Mouse (Mus musculus) layer of hippocampus, adult 9-11 months (tissue): ENCODE data around the gene Dars2.
A peak's percentile ranks its signal among the peaks of the same experiment; 100 is the strongest.

Experiments
- DNase-seq: peaks from one replicate; pipeline ENCODE4 v3.0.0; 2022

Gene Dars2

DNA sequence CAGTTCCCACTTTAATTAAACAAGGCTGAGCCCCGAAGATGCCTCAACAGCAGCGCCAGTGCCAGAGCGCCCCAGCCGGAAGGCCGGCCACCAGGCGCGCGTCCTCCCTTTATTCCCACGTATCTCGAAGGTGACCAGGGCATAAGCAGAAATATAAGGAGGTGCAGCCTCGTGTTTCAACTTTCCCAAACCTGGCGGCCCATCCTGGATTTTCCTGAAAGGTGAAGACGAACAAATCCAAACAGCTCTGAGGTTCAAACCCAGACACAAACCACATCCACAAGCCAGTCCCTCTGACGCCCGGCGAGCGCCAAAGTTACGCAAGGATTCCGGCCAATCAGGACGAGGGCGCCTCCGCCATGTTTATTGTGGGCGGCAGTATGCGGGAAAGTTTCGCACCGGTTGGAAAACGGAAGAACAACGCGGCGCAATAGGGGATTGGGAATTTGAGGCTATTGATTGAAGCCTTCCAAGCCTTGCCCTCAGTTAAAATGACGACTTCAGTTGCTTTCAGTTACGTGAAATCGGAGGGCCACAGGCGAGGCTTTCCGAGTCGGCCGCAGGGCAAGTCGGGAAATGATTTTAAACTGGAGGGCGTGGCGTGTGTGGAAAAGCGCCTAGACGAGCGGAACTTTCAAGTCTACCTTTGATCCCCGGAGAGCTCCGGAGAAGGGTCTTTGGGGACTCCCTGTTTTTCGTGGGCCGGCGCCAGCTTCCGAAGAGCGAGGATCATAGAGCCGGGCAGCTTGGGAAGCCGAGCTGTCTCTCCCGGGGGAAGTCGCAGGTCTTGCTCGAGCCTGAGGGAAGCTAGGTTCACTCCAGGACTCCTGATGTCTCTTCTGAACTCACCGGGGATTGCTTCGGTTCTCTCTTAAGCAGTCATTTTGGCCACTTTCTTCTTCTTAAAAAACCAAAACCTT is at the start of gene Dars2, which contains the start of gene Cenpl:
Dars2 (minus strand) TSS at position 307 of the 920 bp plus-strand sequence.
Cenpl (plus strand) TSS at position 362 of the 920 bp plus-strand sequence.
- DNase-seq = peak; percentile 97

DNA sequence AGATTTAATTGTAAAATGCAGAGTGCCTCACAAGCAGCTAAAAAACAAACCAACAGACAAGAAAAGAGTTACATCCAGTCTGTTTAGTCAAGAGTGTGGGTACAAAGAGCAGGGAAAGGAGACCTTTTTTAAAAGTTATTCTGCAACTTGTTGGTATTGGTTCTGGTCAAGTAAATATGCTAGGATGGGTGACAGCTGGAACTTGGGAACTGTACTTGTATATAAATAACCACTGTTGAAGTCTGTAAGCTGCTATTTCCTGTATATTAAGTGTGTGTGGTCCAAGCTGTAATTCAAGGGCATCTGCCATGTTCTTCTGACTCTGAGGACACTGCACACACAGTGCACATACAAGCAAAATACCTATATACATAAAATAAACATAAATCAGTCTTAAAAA is 44.1 kb upstream of the Dars2 start:
- no peak for DNase-seq

DNA sequence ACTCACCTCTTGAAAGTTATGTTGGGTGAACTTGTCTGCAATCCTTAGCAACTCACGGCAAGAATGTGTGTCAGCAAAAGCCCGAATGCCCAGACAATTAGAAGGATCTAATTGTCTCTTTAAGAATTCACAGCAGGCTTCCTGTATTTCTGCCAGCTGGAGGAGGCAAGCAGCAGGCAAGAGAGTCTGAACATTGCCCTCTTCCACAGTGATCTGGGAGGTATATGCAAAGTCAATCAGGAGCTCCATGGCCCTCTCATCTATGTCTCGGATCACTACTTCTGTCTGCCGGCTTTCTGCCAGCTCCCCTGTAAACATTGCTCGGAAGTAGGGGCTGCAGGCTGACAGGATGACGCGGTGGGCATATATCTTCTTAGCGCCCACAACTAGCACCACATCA is 38.8 kb upstream of the Dars2 start:
- DNase-seq = no peak

- no peak for DNase-seq
Observed at GRCm38 (mm10) chr1:161103842-161104241, 33.4 kb upstream of the Dars2 start.

GRCm38 (mm10) chr1:161099721-161100405 is 29.4 kb upstream of the Dars2 start:
- DNase-seq = no peak

DNA sequence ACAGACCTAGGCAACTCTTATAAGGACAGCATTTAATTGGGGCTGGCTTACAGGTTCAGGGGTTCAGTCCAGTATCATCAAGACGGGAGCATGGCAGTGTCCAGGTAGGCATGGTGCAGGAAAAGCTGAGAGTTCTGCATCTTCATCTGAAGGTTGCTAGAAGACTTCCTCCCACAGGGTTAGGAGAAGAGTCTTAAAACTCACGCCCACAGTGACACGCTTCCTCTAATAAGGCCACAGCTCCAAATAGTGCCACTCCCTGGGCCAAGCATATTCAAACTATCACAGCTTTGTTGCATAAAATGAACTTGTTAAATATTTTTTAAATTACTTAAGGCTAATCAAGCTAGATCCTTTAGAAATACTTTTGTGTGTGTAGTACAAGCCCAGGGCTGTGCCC is 6.8 kb upstream of the Dars2 start:
- DNase-seq = no peak

GRCm38 (mm10) chr1:161076238-161076637 is 5.8 kb upstream of the Dars2 start:
- no peak for DNase-seq

GRCm38 (mm10) chr1:161071272-161071620 is 788 bp upstream of the Dars2 start:
- DNase-seq = no peak

DNA sequence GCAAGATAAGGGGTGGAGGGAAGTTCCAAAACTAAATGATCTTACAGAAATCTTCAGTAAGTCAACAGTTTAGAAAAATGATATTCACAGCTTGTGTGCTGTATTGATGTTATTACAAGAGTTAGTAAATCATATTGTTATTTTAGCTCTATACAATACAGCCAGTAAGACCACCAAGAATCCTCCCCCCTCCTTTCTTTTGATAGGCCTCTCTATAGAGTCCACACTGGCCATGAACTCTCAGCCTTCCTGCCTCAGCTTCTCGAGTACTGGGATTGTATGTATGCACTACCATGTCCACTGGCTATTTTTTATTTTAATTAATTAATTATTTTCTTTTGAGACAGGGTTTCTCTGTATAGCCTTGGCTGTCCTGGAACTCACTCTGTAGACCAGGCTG is 7.1 kb downstream of the Dars2 start:
- no peak for DNase-seq

DNA sequence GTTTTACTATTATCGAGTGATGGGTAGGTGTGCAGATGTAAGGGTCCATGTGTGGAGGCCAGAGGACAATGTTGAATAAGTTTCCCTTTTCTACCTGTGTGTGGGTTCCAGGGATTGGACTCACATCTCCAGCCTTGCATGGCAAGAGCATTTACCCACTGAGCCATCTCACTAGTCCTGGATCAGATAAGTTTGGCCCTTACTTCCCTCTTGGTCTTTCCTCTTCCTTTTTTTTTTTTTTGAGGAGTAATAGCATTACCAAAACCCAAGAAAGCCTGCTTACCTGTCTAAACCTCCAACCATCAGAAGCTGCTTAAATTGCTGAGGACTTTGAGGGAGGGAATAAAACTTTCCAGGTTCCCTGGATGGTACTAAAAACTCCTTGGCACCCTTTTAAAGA is 13.3 kb downstream of the Dars2 start:
- DNase-seq = no peak

DNA sequence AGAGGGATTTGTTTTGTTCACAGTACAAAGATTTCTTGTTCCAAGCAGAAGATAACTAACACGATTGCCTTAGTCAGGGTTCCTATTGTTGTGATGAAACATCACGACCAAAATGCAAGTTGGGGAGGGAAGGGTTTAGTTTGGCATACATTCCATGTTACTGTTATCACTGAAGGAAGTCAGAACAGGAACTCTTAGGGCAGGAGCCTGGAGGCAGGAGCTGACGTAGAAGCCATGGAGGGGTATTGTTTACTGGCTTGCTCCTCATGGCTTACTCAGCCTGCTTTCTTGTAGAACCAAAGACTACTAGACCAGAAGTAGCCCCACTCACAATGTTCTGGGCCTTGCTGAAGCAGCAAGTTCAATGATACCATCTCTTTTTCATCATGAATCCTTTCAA is 23.5 kb downstream of the Dars2 start:
- DNase-seq = no peak

DNA sequence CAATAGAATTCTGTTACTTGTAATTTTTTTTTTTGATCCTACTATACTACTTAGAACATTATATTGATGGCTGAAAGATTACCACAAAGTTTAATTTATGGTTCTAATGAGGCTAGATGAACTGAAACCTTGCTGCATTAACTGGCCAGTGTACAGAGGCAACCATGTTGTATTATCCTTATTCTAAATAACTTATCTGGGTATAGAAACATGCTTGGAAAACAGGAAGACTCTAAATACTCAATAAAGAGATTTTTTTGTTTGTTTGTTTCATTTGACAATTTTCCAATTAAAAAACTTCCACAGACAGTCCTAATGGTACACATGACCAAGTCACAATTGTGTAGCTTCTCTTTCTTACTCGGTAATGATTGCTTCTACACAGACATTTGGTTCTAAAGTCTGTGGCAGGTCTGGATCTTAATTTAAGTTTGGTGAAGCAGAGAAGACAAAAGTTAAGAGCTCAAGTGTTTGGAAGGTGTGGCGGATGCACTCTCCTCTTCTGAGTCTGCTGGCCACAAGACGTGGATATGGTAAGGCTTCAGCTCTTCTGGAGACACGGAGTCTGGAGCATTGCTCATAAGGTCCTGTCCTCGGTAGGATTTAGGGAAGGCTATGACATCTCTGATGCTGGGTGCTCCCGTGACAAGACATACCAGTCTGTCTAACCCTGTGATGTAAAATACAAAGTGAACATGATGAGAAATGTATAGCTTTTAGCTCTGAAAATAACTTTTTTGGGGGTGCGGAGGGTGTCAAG is 29.0 kb downstream of the Dars2 start:
- DNase-seq = no peak

- DNase-seq = no peak
Observed at GRCm38 (mm10) chr1:161040855-161041254, 29.6 kb downstream of the Dars2 start.

- DNase-seq = no peak
Observed at GRCm38 (mm10) chr1:161040426-161040770, 30.1 kb downstream of the Dars2 start.

DNA sequence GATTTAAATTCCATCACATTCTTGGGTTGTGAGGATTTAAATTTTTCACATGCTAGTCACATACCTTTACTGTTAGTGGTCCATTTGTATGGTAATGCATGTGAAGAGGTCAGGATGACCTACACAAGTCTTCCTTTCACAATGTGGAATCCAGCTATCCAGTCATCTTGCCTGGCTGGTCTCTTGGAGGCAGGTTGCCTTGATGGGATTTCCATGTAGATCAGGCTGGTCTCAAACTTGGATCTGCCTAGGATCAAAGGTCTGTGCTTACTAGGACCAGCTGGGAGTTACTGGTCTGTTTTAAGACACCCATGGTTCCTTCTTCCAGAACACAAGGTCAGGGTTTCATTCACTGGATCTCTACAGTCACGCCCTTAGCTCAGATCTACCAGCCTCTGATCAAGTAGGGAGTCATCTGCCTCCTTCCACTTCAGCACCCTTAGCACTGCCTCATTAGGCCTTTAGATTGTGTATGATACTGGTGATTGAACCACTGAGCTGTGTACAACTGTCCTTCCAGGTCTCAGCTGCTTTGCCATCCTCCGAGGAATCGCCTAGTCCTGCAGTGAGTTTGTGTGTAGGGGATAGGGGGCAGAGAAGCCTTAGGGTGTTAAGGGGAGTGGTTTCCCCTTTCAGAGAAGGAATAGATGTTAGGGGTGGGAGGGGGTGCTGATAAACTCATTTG is 30.6 kb downstream of the Dars2 start:
- no peak for DNase-seq

- no peak for DNase-seq
Observed at GRCm38 (mm10) chr1:161038968-161039721, 31.3 kb downstream of the Dars2 start.

- no peak for DNase-seq
Observed at GRCm38 (mm10) chr1:161038004-161038403, 32.5 kb downstream of the Dars2 start.

DNA sequence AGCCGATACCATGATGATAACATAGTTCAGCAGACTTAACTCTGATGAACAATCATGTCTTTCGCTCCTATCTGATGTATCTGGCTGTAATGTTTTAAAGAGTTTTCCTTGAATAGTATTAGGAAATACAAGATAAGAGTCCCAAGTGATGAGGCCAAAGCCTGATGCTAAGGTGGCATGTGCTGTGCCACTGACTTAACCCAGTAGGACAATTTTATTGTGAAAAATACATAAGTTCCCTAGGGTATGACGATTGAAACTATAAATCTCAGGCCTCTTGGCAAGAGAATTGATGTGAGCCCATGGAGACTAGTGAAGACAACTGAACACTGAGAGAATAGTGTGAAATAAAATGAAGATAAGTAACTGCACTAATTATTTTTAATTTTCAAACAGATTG is 32.9 kb downstream of the Dars2 start:
- DNase-seq = no peak

- no peak for DNase-seq
Observed at GRCm38 (mm10) chr1:161037026-161037425, 33.4 kb downstream of the Dars2 start.

- no peak for DNase-seq
Observed at GRCm38 (mm10) chr1:161036411-161036841, 34.0 kb downstream of the Dars2 start.

DNA sequence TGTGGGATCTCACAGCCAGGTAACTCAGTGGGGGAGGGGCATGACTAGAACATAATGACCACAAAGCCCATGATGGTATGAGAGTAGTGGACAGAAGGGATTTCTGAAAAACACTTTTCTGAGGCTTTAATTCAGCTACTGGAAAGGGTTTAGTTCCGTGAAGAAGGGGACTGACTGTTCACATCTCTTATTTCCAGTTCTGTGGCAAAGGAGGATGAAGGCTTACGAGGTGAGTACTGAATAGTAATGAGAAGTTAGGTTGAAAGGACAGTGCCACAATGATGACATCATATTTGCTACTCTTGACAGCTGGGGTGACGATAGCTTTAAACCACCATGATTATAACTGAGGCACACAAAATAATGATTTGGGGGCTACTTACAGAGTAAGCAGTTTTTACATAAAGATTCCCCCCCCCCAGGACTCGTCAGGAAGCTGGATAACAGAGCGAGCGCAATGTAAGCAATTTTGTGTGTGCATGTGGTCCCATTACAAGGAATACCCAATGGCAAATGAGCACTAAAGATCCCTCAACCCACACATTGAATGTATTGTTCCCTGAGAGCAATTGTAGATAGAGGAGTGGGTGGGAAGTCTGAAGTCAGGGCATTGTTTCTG is 34.6 kb downstream of the Dars2 start:
- DNase-seq = no peak
